Mouse (Mus musculus): ENCODE measurements around the gene Lpin1.

Lpin1 gene

GRCm38 (mm10) chr12:16618512-16619274 lies 7.9 kb upstream of the Lpin1 start:
- DNase-seq (ENCODE audit: low read depth), result no peak

DNA sequence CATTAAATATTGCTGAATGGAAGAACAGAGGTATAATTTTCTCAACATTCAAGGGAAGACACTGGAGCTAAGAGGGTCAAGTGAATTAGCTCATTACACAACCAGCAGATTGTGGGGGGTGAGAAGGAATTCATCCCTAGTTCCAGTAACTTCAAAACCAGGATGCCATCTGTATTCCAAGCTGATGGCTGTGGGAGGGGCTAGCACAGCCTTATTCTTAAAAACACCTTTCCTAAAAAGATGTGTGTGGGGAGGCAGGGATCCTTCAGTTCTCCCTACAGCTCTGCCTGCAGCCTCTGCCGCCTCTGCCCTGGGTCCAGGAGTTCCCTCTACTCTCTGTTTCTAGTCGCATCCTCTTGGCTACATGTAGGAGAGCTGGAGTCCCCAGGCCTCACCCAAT lies 5.0 kb upstream of the Lpin1 start:
- DNase-seq (ENCODE audit: low read depth), result no peak

DNA sequence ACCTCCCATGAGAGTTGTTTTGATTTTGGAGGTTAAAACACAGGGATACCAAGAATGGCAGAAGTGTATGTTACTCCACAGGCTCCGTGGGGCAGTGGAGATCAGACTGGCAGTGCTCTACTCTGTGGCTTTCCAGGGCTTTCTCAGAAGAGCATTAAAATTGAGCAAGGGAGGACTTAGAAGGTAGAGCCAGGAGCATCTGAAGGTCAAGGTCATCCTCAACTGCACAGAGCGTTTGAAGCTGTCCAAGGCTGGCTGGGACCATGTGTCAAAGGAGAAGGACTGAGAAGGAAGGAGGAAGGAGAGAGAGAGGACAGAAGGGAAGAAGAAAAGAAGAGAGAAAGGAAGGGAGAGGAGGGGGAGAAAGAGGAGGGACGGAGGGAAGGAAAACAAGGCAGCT lies 3.8 kb upstream of the Lpin1 start:
- DNase-seq (ENCODE audit: low read depth), result no peak

- DNase-seq (ENCODE audit: low read depth), result no peak
Observed at GRCm38 (mm10) chr12:16605624-16606023, 5.1 kb downstream of the Lpin1 start.

DNA sequence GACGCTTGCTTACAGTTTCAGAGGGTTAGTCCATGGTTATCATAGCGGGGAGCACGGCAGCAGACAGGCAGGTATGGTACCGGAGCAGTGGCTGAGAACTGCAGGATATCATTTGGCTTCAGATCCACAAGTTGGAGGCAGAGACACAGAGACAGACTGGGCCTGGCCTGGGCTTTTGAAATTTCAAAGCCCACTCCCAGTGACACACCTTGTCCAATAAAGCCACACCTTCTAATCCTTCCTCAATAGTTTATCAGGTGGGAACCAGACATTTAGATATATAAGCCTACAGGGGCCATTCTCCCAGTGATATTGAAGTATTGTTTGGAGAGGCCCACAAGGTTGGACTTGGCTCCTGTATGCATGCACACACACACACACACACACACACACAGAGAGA lies 8.5 kb downstream of the Lpin1 start:
- DNase-seq (ENCODE audit: low read depth), result no peak

GRCm38 (mm10) chr12:16600374-16600773 lies 10.4 kb downstream of the Lpin1 start:
- no peak for DNase-seq (ENCODE audit: low read depth)

DNA sequence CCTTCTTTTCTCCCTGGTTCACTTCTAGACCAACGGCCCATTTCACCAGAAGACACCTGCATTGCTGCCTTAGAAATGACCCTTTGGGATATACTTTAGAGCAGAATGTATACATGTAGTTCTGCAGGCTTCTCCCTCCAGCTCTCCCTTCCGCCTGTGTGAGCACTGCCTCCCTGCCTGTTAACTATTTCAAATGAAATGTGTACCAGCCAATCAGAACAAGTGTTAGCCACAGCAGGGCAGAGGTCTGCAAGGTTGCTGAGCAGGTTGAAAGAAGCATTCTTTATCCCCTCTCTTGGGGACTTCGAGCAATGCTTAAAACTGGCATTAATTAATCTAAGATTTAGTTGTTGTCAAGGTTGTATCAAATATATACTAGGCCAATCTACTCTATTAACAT lies 11.4 kb downstream of the Lpin1 start:
- no peak for DNase-seq (ENCODE audit: low read depth)

DNA sequence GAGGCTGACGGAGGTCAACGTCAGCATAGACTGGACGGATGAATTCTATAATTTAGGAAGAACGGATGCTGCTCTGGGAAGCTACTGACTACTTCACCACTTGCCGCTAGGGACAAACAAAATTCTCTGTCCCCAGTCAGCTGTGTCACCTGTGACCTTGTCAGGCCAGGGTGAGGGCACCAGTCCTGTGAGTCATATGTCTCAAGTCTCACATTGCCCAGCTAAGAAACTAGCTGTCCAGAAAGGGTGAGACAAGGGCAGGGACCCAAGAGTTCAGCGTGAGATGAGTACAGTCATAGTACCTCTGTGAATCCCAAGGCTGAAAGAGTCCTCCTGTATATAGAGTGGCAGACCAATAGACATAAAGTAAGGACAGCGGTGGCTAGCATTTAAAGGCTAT lies 17.0 kb downstream of the Lpin1 start:
- no peak for DNase-seq (ENCODE audit: low read depth)

DNA sequence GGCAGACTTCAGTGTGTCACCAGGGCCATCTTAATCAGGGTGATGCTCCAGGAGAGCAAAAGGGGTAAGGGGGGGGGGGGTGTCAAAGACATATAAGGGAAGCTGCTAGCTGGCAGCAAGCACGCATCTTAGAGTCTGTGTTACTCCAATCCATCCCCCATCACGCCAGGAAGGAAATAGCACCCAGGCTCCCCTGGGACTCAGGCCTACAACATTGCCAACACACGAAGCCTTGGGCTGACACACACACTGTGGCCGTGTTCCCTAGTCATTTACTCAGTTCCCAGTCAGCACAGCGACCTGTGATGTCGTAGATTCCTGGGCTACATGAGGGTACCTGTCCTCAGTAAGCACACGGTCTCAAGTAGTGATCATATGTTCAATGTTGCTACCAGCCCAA lies 17.8 kb downstream of the Lpin1 start:
- DNase-seq (ENCODE audit: low read depth), result no peak

- DNase-seq (ENCODE audit: low read depth), result no peak
Observed at GRCm38 (mm10) chr12:16592451-16592850, 18.3 kb downstream of the Lpin1 start.

GRCm38 (mm10) chr12:16591453-16592200 lies 19.1 kb downstream of the Lpin1 start:
- peak; percentile 85 for DNase-seq (ENCODE audit: low read depth)

DNA sequence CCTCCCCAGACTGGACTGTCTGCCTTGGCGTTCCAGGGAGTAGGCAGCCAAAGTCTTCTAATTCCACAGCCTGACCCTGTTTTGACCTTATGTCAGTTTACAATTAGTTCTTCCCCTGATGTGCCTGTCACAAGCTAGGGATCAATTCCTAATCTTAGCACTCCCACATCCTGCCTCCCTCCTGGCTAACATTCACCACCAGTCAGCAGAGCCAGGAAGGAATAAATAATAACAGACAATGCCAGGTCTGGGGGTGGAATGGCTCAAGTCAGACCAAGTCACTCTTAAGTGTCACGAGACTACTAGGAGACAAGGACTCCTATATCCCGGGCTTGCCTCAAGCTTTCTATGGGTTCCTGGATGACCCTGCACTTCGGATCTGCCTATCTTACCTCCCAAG lies 20.8 kb downstream of the Lpin1 start:
- no peak for DNase-seq (ENCODE audit: low read depth)

- DNase-seq (ENCODE audit: low read depth), result peak; percentile 82
Observed at GRCm38 (mm10) chr12:16589204-16589949, 21.4 kb downstream of the Lpin1 start.

GRCm38 (mm10) chr12:16588396-16589042 lies 22.2 kb downstream of the Lpin1 start:
- no peak for DNase-seq (ENCODE audit: low read depth)

DNA sequence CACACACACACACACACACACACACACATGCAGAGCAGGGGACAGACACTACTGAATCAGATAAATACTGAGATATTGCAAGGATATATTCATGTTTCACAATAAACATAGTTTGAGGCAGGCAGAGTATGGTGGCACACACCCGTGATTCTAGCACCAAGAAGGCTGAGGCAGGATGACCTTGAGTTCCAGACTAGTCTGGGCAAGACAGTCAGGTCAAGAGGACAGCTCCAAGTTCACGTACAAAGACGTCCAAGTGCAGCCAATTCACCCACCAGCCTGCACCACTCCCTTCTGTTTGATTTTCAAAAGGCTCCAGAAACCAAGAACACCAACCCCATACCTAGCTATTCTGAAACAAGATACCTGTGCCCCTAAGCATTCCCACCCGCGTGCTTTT lies 23.0 kb downstream of the Lpin1 start:
- DNase-seq (ENCODE audit: low read depth), result no peak

- no peak for DNase-seq (ENCODE audit: low read depth)
Observed at GRCm38 (mm10) chr12:16587111-16587510, 23.7 kb downstream of the Lpin1 start.

GRCm38 (mm10) chr12:16584964-16585363 lies 25.8 kb downstream of the Lpin1 start:
- no peak for DNase-seq (ENCODE audit: low read depth)

DNA sequence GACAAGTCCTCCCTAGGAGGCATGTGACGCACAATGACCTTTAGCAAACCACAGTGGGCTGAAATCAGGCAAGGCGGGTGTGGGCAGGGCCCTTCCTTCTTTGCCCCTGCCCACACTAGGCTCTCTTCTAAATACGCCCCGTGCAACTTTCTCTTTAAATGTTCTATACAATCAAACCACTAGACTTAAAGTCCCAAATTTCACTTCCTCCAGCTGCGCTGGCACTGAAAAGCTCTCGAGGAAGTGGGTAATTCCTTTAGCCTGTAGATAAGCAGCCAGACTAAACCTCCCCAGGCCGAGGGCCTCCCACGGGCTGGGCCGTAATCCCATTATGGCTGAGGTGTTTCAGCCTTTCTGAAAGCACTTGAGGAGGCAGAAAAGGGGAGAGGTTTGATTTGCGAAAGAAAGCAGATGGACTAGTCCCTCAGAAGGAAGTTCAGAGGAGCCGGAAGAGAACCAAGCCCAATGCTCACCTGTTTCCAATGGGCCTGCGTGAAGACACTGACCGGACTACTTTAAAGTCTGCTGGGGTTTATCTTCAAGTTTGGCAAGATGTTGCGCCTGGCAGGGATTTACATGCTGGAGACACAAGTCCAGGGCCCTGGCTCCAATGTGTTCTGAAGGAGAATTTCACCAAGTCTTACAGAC lies 26.6 kb downstream of the Lpin1 start:
- DNase-seq (ENCODE audit: low read depth), result no peak

- no peak for DNase-seq (ENCODE audit: low read depth)
Observed at GRCm38 (mm10) chr12:16583313-16583712, 27.5 kb downstream of the Lpin1 start.

- no peak for DNase-seq (ENCODE audit: low read depth)
Observed at GRCm38 (mm10) chr12:16580306-16580705, 30.5 kb downstream of the Lpin1 start.

DNA sequence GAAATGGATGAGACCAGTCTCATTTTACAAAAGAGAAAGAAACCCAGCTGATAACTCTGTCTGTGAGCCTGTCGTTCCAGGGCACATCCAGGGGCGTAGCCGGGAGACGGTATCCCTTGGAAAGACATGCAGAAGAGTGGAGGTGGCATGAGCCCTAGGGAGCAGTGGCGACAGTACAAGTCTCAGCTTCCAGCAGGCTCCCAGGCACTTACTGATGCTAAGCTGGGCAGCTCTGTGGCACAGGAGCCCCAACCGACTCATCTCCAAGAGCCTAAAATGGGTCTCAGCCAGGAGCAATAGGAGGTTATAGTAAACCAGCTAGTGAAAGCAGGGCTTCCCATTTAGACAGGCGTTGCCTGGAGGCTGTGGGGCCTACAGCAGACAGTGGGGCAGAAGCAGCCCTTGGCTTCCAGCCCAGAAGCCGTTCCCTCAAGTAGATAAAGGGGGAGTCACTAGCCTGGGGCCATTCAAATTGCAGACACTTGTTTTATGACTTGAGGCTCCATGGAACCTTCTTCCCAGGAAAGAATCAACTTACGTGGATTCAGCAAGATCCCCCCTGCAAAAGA lies 33.0 kb downstream of the Lpin1 start:
- no peak for DNase-seq (ENCODE audit: low read depth)

- DNase-seq (ENCODE audit: low read depth), result no peak
Observed at GRCm38 (mm10) chr12:16571278-16571677, 39.5 kb downstream of the Lpin1 start.

All from c-Kit-positive CD71-negative TER-119-negative erythroid progenitor cells, embryonic 14.5 days (primary cell).